Mouse (Mus musculus) liver, embryonic 13.5 days (tissue): ENCODE measurements around the gene Cryba1. TPM values are rescaled to one million over a fixed set of nuclear protein-coding genes. Genes with fewer than 3 reads are reported as not detected.
"Not testable (repeated sequence)": the region's sequence is repeated elsewhere in the genome, so short reads cannot be mapped to it uniquely, and the experiment has no call there.

Experiments
- ATAC-seq: fragments of 200-750 bp; cut with Nextera tagmentation; 2 replicates; pipeline ENCODE4 v1.8.0; 2017; ENCODE audit warnings: low read depth, mild to moderate bottlenecking, moderate number of reproducible peaks, moderate library complexity
- DNase-seq: peaks from one replicate; pipeline ENCODE4 v3.0.0; 2022
- H3K27ac ChIP-seq: fragments of 300-500 bp; sonication (generic); 2 replicates; pipeline ENCODE4 v1.5.1; 2015; ENCODE audit warnings: moderate library complexity, mild to moderate bottlenecking, inconsistent platforms
- H3K27me3 ChIP-seq: fragments of 300-500 bp; sonication (generic); 2 replicates; pipeline ENCODE4 v1.6.1; 2015; ENCODE audit warnings: mild to moderate bottlenecking, inconsistent platforms
- H3K36me3 ChIP-seq: fragments of 300-500 bp; sonication (generic); 2 replicates; pipeline ENCODE4 v1.6.1; 2015; ENCODE audit warnings: mild to moderate bottlenecking, inconsistent platforms
- H3K4me1 ChIP-seq: fragments of 300-500 bp; sonication (generic); replicated peaks from 2 replicates; pipeline ENCODE4 v1.6.1; 2015; ENCODE audit warnings: inconsistent platforms
- H3K4me2 ChIP-seq: fragments of 300-500 bp; sonication (generic); 2 replicates; pipeline ENCODE4 v1.6.1; 2015; ENCODE audit warnings: inconsistent platforms, mild to moderate bottlenecking, moderate library complexity
- H3K4me3 ChIP-seq: fragments of 300-500 bp; sonication (generic); replicated peaks from 2 replicates; pipeline ENCODE4 v1.5.1; 2015; ENCODE audit warnings: mild to moderate bottlenecking, inconsistent platforms
- H3K9ac ChIP-seq: fragments of 300-500 bp; sonication (generic); 2 replicates; pipeline ENCODE4 v1.6.1; 2015; ENCODE audit warnings: mild to moderate bottlenecking, inconsistent platforms
- H3K9me3 ChIP-seq: fragments of 300-500 bp; sonication (generic); replicated peaks from 2 replicates; pipeline ENCODE4 v1.6.1; 2016; ENCODE audit warnings: inconsistent platforms
- WGBS: fragments of 180-500 bp; shearing (Covaris S2); methylation state at CpG from one replicate; pipeline ENCODE4 v1.1.7; 2015; ENCODE audit not compliant: insufficient replicate concordance; 5-methylcytosine and 5-hydroxymethylcytosine counted together
- polyA plus RNA-seq: library from polyadenylated mRNA; unstranded; fragments of >200 nt; fragmentation: Nextera tagmentation; extraction: Ambion mirVana; gene quantifications from 2 replicates; pipeline ENCODE4 v1.2.1, GENCODE M21; 2015

Cryba1 gene
- polyA plus RNA-seq, 1 experiment from 2014 or later: not detected

- H3K4me1 ChIP-seq: peaks cover 44% of the 10 kb centered on the region
- no peaks in the 10 kb centered on the region for H3K36me3 ChIP-seq
- peak overlapping the region; percentile 32 for H3K4me3 ChIP-seq
- no peak for DNase-seq
- peak overlapping the region; percentile 93 for H3K27ac ChIP-seq
- H3K4me2 ChIP-seq: peak overlapping the region; percentile 65
- no peaks in the 10 kb centered on the region for H3K9me3 ChIP-seq
- 17% methylated on average over 3 of the region's 3 CpGs for WGBS
- H3K9ac ChIP-seq: peak overlapping the region; percentile 66
- no peaks in the 10 kb centered on the region for H3K27me3 ChIP-seq
- peak; percentile 77 for ATAC-seq
Measured at GRCm38 (mm10) chr11:77753469-77753868, 28.4 kb upstream of the Cryba1 start.

- H3K27ac ChIP-seq: peak overlapping the region; percentile 93
- DNase-seq: peak; percentile 45
- H3K36me3 ChIP-seq: no peaks in the 10 kb centered on the region
- 28% methylated on average over 5 of the region's 5 CpGs for WGBS
- ATAC-seq: peak; percentile 85
- H3K9me3 ChIP-seq: no peaks in the 10 kb centered on the region
- H3K4me1 ChIP-seq: peaks cover 44% of the 10 kb centered on the region
- H3K9ac ChIP-seq: peak overlapping the region; percentile 66
- H3K27me3 ChIP-seq: no peaks in the 10 kb centered on the region
- H3K4me2 ChIP-seq: peak overlapping the region; percentile 65
- H3K4me3 ChIP-seq: peak overlapping the region; percentile 32
Measured at GRCm38 (mm10) chr11:77752525-77752924, 27.4 kb upstream of the Cryba1 start.

GRCm38 (mm10) chr11:77748996-77749395 lies 23.9 kb upstream of the Cryba1 start:
- ATAC-seq (no peak), DNase-seq (no peak)
- H3K4me3 ChIP-seq: no peak overlapping the region
- H3K9me3 ChIP-seq: no peaks in the 10 kb centered on the region
- no peak overlapping the region for H3K27ac ChIP-seq
- H3K27me3 ChIP-seq: no peaks in the 10 kb centered on the region
- no peak overlapping the region for H3K9ac ChIP-seq
- no peak overlapping the region for H3K4me2 ChIP-seq
- no peaks in the 10 kb centered on the region for H3K36me3 ChIP-seq
- H3K4me1 ChIP-seq: peaks cover 59% of the 10 kb centered on the region
- 72% methylated on average over 5 of the region's 5 CpGs for WGBS

- 69% methylated on average over 13 of the region's 15 CpGs for WGBS
- peaks cover 43% of the 10 kb centered on the region for H3K4me1 ChIP-seq
- not testable (repeated sequence) for H3K9me3 ChIP-seq, H3K36me3 ChIP-seq, H3K4me3 ChIP-seq, H3K4me2 ChIP-seq, H3K27me3 ChIP-seq, H3K9ac ChIP-seq
- DNase-seq: peak; percentile 45
- peak overlapping the region; percentile 48; the same call in 1 of the 2 replicates for H3K27ac ChIP-seq
- ATAC-seq: peak; percentile 67
Measured at GRCm38 (mm10) chr11:77747103-77747502, 22.0 kb upstream of the Cryba1 start.

GRCm38 (mm10) chr11:77746652-77747051 lies 21.6 kb upstream of the Cryba1 start:
- H3K27ac ChIP-seq: peak overlapping the region; percentile 48
- H3K9me3 ChIP-seq: no peaks in the 10 kb centered on the region
- DNase-seq: peak; percentile 48
- H3K4me2 ChIP-seq: no peak overlapping the region
- WGBS: 36% methylated on average over 4 of the region's 4 CpGs
- ATAC-seq: peak; percentile 84
- H3K4me1 ChIP-seq: peaks cover 38% of the 10 kb centered on the region
- H3K36me3 ChIP-seq: no peaks in the 10 kb centered on the region
- no peaks in the 10 kb centered on the region for H3K27me3 ChIP-seq
- H3K9ac ChIP-seq: no peak overlapping the region
- H3K4me3 ChIP-seq: no peak overlapping the region

- 24% methylated on average over 6 of the region's 6 CpGs for WGBS
- no peaks in the 10 kb centered on the region for H3K27me3 ChIP-seq
- no peak overlapping the region for H3K4me2 ChIP-seq
- DNase-seq (peak; percentile 37), ATAC-seq (no peak)
- peaks cover 27% of the 10 kb centered on the region for H3K4me1 ChIP-seq
- no peaks in the 10 kb centered on the region for H3K9me3 ChIP-seq
- peak overlapping the region; percentile 7; the same call in 1 of the 2 replicates for H3K27ac ChIP-seq
- no peaks in the 10 kb centered on the region for H3K36me3 ChIP-seq
- H3K9ac ChIP-seq: no peak overlapping the region
- no peak overlapping the region for H3K4me3 ChIP-seq
Measured at GRCm38 (mm10) chr11:77743966-77744365, 18.9 kb upstream of the Cryba1 start.

- Histone ChIP-seq H3K4me2 (no peak overlapping the region), H3K9ac (no peak overlapping the region), H3K4me1 (no peaks in the 10 kb centered on the region), H3K9me3 (no peaks in the 10 kb centered on the region), H3K27me3 (no peaks in the 10 kb centered on the region), H3K4me3 (no peak overlapping the region), H3K36me3 (no peaks in the 10 kb centered on the region), H3K27ac (no peak overlapping the region)
- 55% methylated on average over 7 of the region's 7 CpGs for WGBS
- no peak for DNase-seq
- ATAC-seq: no peak
Measured at GRCm38 (mm10) chr11:77738555-77738954, 13.5 kb upstream of the Cryba1 start.

GRCm38 (mm10) chr11:77737289-77737688 lies 12.2 kb upstream of the Cryba1 start:
- no peak overlapping the region for H3K9ac ChIP-seq
- no peak for ATAC-seq
- H3K9me3 ChIP-seq: no peaks in the 10 kb centered on the region
- H3K36me3 ChIP-seq: no peaks in the 10 kb centered on the region
- no peak overlapping the region for H3K27ac ChIP-seq
- H3K4me1 ChIP-seq: no peaks in the 10 kb centered on the region
- no peak overlapping the region for H3K4me3 ChIP-seq
- H3K27me3 ChIP-seq: no peaks in the 10 kb centered on the region
- H3K4me2 ChIP-seq: no peak overlapping the region
- peak; percentile 63 for DNase-seq
- WGBS: 2% methylated on average over 6 of the region's 6 CpGs

- no peaks in the 10 kb centered on the region for H3K36me3 ChIP-seq
- ATAC-seq (no peak), DNase-seq (no peak)
- no peak overlapping the region for H3K27ac ChIP-seq
- 48% methylated on average over 2 of the region's 2 CpGs for WGBS
- no peak overlapping the region for H3K4me3 ChIP-seq
- no peaks in the 10 kb centered on the region for H3K9me3 ChIP-seq
- H3K4me2 ChIP-seq: no peak overlapping the region
- peaks cover 9% of the 10 kb centered on the region; the same call in 1 of the 2 replicates for H3K27me3 ChIP-seq
- no peaks in the 10 kb centered on the region for H3K4me1 ChIP-seq
- no peak overlapping the region for H3K9ac ChIP-seq
Measured at GRCm38 (mm10) chr11:77728587-77728986, 3.5 kb upstream of the Cryba1 start.

- Histone ChIP-seq H3K36me3 (no peaks in the 10 kb centered on the region), H3K27ac (no peak overlapping the region), H3K9ac (no peak overlapping the region), H3K9me3 (no peaks in the 10 kb centered on the region), H3K4me1 (no peaks in the 10 kb centered on the region), H3K4me2 (no peak overlapping the region), H3K27me3 (0 out of 2 replicates have a peak, but pooled peaks cover 4% of the 10 kb centered on the region), H3K4me3 (no peak overlapping the region)
- 64% methylated on average over 7 of the region's 7 CpGs for WGBS
- ATAC-seq (no peak), DNase-seq (no peak)
Measured at GRCm38 (mm10) chr11:77724766-77725165, 317 bp downstream of the Cryba1 start.

- no peak overlapping the region for H3K9ac ChIP-seq
- DNase-seq (no peak), ATAC-seq (no peak)
- 0 out of 2 replicates have a peak, but pooled peaks cover 4% of the 10 kb centered on the region for H3K27me3 ChIP-seq
- no peak overlapping the region for H3K4me2 ChIP-seq
- H3K4me3 ChIP-seq: no peak overlapping the region
- no peak overlapping the region for H3K27ac ChIP-seq
- H3K36me3 ChIP-seq: no peaks in the 10 kb centered on the region
- WGBS: 72% methylated on average over 4 of the region's 4 CpGs
- no peaks in the 10 kb centered on the region for H3K9me3 ChIP-seq
- no peaks in the 10 kb centered on the region for H3K4me1 ChIP-seq
Measured at GRCm38 (mm10) chr11:77721389-77721788, 3.7 kb downstream of the Cryba1 start.

- peaks cover 1% of the 10 kb centered on the region; the same call in 1 of the 2 replicates for H3K36me3 ChIP-seq
- no peak overlapping the region for H3K9ac ChIP-seq
- 86% methylated on average over 2 of the region's 2 CpGs for WGBS
Measured at GRCm38 (mm10) chr11:77719055-77719454, 6.0 kb downstream of the Cryba1 start.

More at GRCm38 (mm10) chr11:77719055-77719454, 6.0 kb downstream of the Cryba1 start:
- Histone ChIP-seq H3K9me3 (no peaks in the 10 kb centered on the region), H3K4me3 (no peak overlapping the region), H3K4me1 (no peaks in the 10 kb centered on the region), H3K4me2 (no peak overlapping the region), H3K27ac (no peak overlapping the region), H3K27me3 (no peaks in the 10 kb centered on the region)
- ATAC-seq (no peak), DNase-seq (no peak)
